Mouse (Mus musculus): ENCODE results near the gene Cfl1. TPM values are rescaled to one million over a fixed set of nuclear protein-coding genes. Genes with fewer than 3 reads are reported as not detected.

The Cfl1 gene
- total RNA-seq, 2 experiments from 2014 or later = 1,474 to 1,552 TPM

- no peak for DNase-seq (ENCODE audit: low spot score in 2 of 2)
- intact Hi-C loops (cut with DNase I) = no loop called here
Measured at GRCm38 (mm10) chr19:5513005-5513349, 22.7 kb downstream of the Cfl1 start.

- no peak for DNase-seq (ENCODE audit: low spot score in 2 of 2)
- intact Hi-C loops (cut with DNase I) = no loop called here
Measured at GRCm38 (mm10) chr19:5515840-5516777, 25.9 kb downstream of the Cfl1 start.

- intact Hi-C loops (cut with DNase I) = no loop called here
- DNase-seq (ENCODE audit: low spot score in 2 of 2) = no peak
Measured at GRCm38 (mm10) chr19:5516906-5517505, 26.8 kb downstream of the Cfl1 start.

GRCm38 (mm10) chr19:5518721-5519120 lies 28.5 kb downstream of the Cfl1 start:
- intact Hi-C loops (cut with DNase I) = no loop called here
- no peak for DNase-seq (ENCODE audit: low spot score in 2 of 2)

DNA sequence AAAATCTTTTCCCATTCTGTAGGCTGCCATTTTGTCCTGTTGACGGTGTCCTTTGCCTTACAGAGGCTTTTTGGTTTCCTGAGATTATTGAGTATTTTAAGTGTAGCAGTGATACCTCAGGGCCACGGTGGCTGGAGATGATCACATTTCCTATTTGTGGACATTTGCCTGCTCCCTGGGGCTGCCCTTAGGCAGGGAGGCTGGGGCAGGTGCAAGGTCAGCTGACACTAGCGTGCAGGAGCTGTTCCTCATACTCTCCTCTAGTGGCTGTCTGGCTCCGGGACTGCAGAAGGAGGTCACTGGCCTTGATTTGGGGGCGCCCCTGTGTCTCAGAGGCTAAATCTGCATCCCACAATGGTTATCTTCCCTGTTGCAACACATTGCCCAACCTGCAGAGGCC lies 34.9 kb downstream of the Cfl1 start:
- intact Hi-C loops (cut with DNase I) = no loop called here
- DNase-seq (ENCODE audit: low spot score in 2 of 2) = no peak

DNA sequence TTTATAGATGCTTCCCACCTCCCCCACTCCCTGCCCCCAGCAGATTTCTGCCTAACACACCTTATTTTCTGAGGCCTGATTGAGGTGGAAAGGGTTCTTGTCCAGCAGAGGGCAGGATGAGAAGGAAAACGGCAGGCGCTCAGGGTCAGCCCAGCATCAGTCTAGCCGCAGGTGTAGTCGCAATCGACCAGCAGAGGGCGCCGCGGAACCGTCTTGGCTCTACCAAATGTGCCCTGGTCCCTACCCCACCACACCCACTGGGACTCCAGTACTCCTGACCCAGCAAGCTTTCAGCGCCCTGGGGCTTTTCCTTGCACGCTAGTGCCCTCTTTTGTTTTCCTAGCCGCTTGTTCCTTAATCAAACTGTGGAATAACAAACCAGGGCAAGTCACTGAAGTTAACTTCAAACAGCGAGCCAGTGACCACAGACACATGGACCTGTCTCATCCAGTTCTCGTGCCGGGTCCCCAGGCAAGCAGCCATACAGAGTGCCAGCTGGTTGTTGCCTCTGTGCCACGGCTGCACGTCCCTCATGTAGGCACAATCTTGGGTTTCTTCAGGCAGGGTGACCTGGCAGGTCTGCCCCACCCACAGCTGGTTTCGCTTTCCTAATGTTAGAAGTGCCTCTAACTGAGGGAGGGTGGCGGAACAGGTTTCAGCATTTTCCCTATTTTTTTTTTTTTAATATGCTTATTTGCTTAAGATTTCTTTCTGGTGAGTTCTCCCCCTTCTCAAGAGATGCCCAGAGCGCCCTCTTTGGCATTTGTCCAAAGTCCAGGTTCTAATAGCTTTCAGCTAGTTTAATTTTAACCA lies 39.3 kb downstream of the Cfl1 start:
- intact Hi-C loops (cut with DNase I) = loop anchor here (1.0 kb wide), 1 partner anchor 39 kb away; the partner anchor contains the start of gene Ap5b1
- DNase-seq (ENCODE audit: low spot score in 2 of 2) = peak; percentile 89 to 92

DNA sequence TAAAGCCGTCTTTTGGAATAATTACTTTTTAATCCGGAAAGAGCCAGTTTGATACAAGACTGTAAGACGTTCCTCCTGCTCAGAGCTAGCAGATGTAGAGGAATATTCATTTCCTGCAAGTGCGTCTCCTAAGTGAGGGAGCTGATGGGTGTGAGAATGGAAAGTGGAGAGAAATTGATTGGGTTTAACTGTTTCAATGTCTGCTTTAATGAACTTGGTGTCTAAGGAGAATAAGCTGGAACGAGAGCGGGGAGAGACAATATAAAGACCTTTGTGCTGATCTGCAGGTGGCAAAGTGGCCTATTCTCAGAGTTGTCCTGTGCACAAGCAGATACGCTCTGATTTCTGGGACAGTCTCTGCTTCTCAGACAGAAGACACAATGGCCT lies 39.9 kb downstream of the Cfl1 start:
- intact Hi-C loops (cut with DNase I) = no loop called here
- DNase-seq (ENCODE audit: low spot score in 2 of 2) = no peak

DNA sequence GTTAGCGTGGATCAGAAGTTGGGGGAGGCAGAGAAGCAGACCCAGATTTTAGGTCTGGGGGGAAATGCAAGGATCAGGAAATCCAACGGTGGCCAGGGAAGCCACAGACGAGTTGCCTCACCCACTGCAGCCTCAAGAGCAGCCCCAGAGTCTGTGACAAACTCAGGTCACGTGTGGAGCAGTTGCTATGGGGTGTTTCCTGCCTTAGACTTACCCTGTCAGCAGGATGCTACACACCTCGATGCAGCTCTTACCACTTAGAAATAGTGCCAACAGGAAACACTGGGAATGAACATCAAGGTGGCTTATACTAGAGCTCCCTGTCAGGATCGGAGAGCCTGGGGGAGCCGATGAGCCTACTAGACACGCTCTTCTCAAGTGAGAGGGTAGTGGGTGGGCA lies 42.3 kb downstream of the Cfl1 start:
- intact Hi-C loops (cut with DNase I) = loop anchor here (2.0 kb wide), 1 partner anchor 28 kb away; the partner anchor contains the start of gene Ovol1

DNA sequence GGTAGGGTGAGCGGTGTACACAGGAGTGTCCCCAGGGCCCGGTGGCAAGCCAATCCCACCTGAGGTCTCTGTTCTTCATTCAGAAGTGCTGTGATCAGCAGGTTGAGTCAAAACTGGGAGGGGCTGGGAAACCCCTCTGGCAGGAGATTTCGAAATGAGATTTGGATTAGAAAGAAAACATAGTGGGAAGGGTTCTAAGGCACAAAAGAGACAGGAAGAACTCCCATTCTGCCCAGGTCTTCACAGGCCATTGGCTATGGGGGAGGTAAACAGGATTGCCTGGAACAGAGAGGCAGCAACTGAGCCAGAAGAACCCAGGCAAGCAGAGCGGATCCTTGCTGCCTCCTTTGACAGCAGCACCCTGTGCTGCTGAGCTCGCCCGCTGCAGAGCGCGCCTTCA lies 48.5 kb downstream of the Cfl1 start:
- intact Hi-C loops (cut with DNase I) = no loop called here
- DNase-seq (ENCODE audit: low spot score in 2 of 2) = no peak

More for the DNA sequence above, 42.3 kb downstream of the Cfl1 start:
- no peak for DNase-seq (ENCODE audit: low spot score in 2 of 2)

GRCm38 (mm10) chr19:5543362-5543761 lies 53.1 kb downstream of the Cfl1 start:
- no peak for DNase-seq (ENCODE audit: low spot score in 2 of 2)
- intact Hi-C loops (cut with DNase I) = no loop called here

GRCm38 (mm10) chr19:5544031-5544430 lies 53.8 kb downstream of the Cfl1 start:
- intact Hi-C loops (cut with DNase I) = no loop called here
- DNase-seq (ENCODE audit: low spot score in 2 of 2) = no peak

Other genes starting within 250 kb of the Cfl1 start
- gene Pacs1, start 217.3 kb upstream of the Cfl1 start, total RNA-seq (2021) = 10 to 100 TPM; 60.3 to 62.2 TPM
- gene Sf3b2, start 195.0 kb upstream of the Cfl1 start, total RNA-seq (2021) = 100 to 1,000 TPM; 196 to 198 TPM
- 10 to 100 TPM; 84.3 to 92.4 TPM for gene Gal3st3, start 192.1 kb upstream of the Cfl1 start, total RNA-seq (2021)
- not detected for gene Catsper1, start 154.7 kb upstream of the Cfl1 start, total RNA-seq (2021)
- 10 to 100 TPM; 21.2 to 23.9 TPM for gene Cst6, start 140.9 kb upstream of the Cfl1 start, total RNA-seq (2021)
- 10 to 100 TPM; 24.9 to 25.6 TPM for gene Eif1ad, start 123.7 kb upstream of the Cfl1 start, total RNA-seq (2021)
- gene Banf1, start 123.3 kb upstream of the Cfl1 start, total RNA-seq (2021) = 10 to 100 TPM; 83.4 to 84.4 TPM
- gene Sart1, start 101.8 kb upstream of the Cfl1 start, total RNA-seq (2021) = 10 to 100 TPM; 87.9 to 92.8 TPM
- gene Tsga10ip, start 87.9 kb upstream of the Cfl1 start, total RNA-seq (2021) = not detected
- 100 to 1,000 TPM; 197 to 233 TPM for gene Drap1, start 65.5 kb upstream of the Cfl1 start, total RNA-seq (2021)
- gene AI837181, start 65.3 kb upstream of the Cfl1 start, total RNA-seq (2021) = 10 to 100 TPM; 70.2 to 73.3 TPM
- not detected for gene Fosl1, start 42.9 kb upstream of the Cfl1 start, total RNA-seq (2021)
- gene Ccdc85b, start 32.6 kb upstream of the Cfl1 start, total RNA-seq (2021) = 10 to 100 TPM; 26.4 to 27.9 TPM
- 10 to 100 TPM; 81.9 to 92.9 TPM for gene Fibp, start 29.8 kb upstream of the Cfl1 start, total RNA-seq (2021)
- gene Ctsw, start 21.9 kb upstream of the Cfl1 start, total RNA-seq (2021) = under 1 TPM; 0.73 to 0.80 TPM
- gene Efemp2, start 16.5 kb upstream of the Cfl1 start, total RNA-seq (2021) = 10 to 100 TPM; 15.2 to 16.4 TPM
- gene Mus81, start 2.1 kb upstream of the Cfl1 start, total RNA-seq (2021) = 10 to 100 TPM; 30.7 to 30.9 TPM
- gene 1700020D05Rik, start 13.3 kb downstream of the Cfl1 start, total RNA-seq (2021) = 1 to 10 TPM; 5.1 to 7.7 TPM
- gene Snx32, start 20.1 kb downstream of the Cfl1 start, total RNA-seq (2021) = 10 to 100 TPM; 80.4 to 81.0 TPM
- gene Ovol1, start 70.2 kb downstream of the Cfl1 start, total RNA-seq (2021) = not detected
- gene Ap5b1, start 77.6 kb downstream of the Cfl1 start, total RNA-seq (2021) = 1 to 10 TPM; 5.2 to 6.4 TPM
- 10 to 100 TPM; 68.0 to 82.1 TPM for gene Rnaseh2c, start 111.4 kb downstream of the Cfl1 start, total RNA-seq (2021)
- gene Kat5, start 119.8 kb downstream of the Cfl1 start, total RNA-seq (2021) = 10 to 100 TPM; 83.9 to 93.4 TPM
- 10 to 100 TPM; 20.5 to 20.6 TPM for gene Rela, start 147.0 kb downstream of the Cfl1 start, total RNA-seq (2021)
- gene Sipa1, start 173.3 kb downstream of the Cfl1 start, total RNA-seq (2021) = 10 to 100 TPM; 14.5 to 18.7 TPM
- gene Map3k11, start 198.3 kb downstream of the Cfl1 start, total RNA-seq (2021) = 10 to 100 TPM; 16.1 to 17.2 TPM
- gene Pcnx3, start 198.5 kb downstream of the Cfl1 start, total RNA-seq (2021) = 10 to 100 TPM; 63.6 to 67.9 TPM
- not detected for gene Kcnk7, start 213.9 kb downstream of the Cfl1 start, total RNA-seq (2021)
- 10 to 100 TPM; 24.6 to 27.3 TPM for gene Ehbp1l1, start 235.9 kb downstream of the Cfl1 start, total RNA-seq (2021)
- gene Fam89b, start 239.2 kb downstream of the Cfl1 start, total RNA-seq (2021) = 10 to 100 TPM; 30.0 to 30.2 TPM